Mouse (Mus musculus) heart, embryonic 16.5 days (tissue): ENCODE results near the gene Fbxo8. TPM values are rescaled to one million over a fixed set of nuclear protein-coding genes. Genes with fewer than 3 reads are reported as not detected.

Experiments
- ATAC-seq: fragments of 200-750 bp; cut with Nextera tagmentation; replicated peaks from 2 replicates; pipeline ENCODE4 v1.8.0; 2017; ENCODE audit warnings: moderate number of reproducible peaks; ENCODE audit not compliant: insufficient read depth, low FRiP score; ENCODE audit errors: extremely low read depth
- H3K27ac ChIP-seq: fragments of 300-500 bp; sonication (generic); 2 replicates; pipeline ENCODE4 v1.5.1; 2014; ENCODE audit warnings: mild to moderate bottlenecking, low read length, control low read depth, moderate library complexity
- H3K27me3 ChIP-seq: fragments of 300-500 bp; sonication (generic); 2 replicates; pipeline ENCODE4 v1.6.1; 2014; ENCODE audit warnings: low read length, mixed read lengths; ENCODE audit not compliant: control insufficient read depth, insufficient read depth
- H3K36me3 ChIP-seq: fragments of 300-500 bp; sonication (generic); 2 replicates; pipeline ENCODE4 v1.6.1; 2014; ENCODE audit not compliant: control insufficient read depth, insufficient read depth
- H3K4me1 ChIP-seq: fragments of 300-500 bp; sonication (generic); 2 replicates; pipeline ENCODE4 v1.6.1; 2014; ENCODE audit warnings: low read length, mixed read lengths; ENCODE audit not compliant: control insufficient read depth, insufficient read depth
- H3K4me2 ChIP-seq: fragments of 300-500 bp; sonication (generic); 2 replicates; pipeline ENCODE4 v1.6.1; 2014; ENCODE audit warnings: low read depth, mild to moderate bottlenecking, control low read depth, low read length
- H3K4me3 ChIP-seq: fragments of 300-500 bp; sonication (generic); 2 replicates; pipeline ENCODE4 v1.5.1; 2014; ENCODE audit warnings: mild to moderate bottlenecking, control low read depth, low read length
- H3K9ac ChIP-seq: fragments of 300-500 bp; sonication (generic); 2 replicates; pipeline ENCODE4 v1.6.1; 2014; ENCODE audit warnings: low read length, control low read depth
- H3K9me3 ChIP-seq: fragments of 300-500 bp; sonication (generic); replicated peaks from 2 replicates; pipeline ENCODE4 v1.6.1; 2016; ENCODE audit warnings: low read length; ENCODE audit not compliant: control insufficient read depth
- WGBS: fragments of 180-500 bp; shearing (Covaris S2); extraction: QIAGEN DNeasy Blood & Tissue Kit; methylation state at CpG from one replicate; pipeline ENCODE4 v1.1.7; 2014; 5-methylcytosine and 5-hydroxymethylcytosine counted together
- polyA plus RNA-seq: library from polyadenylated mRNA; unstranded; fragments of >200 nt; fragmentation: Nextera tagmentation; extraction: Ambion mirVana; gene quantifications from 2 replicates; pipeline ENCODE4 v1.2.1, GENCODE M21; 2015

The Fbxo8 gene
- polyA plus RNA-seq, 1 experiment from 2014 or later, result 53.2 TPM

DNA sequence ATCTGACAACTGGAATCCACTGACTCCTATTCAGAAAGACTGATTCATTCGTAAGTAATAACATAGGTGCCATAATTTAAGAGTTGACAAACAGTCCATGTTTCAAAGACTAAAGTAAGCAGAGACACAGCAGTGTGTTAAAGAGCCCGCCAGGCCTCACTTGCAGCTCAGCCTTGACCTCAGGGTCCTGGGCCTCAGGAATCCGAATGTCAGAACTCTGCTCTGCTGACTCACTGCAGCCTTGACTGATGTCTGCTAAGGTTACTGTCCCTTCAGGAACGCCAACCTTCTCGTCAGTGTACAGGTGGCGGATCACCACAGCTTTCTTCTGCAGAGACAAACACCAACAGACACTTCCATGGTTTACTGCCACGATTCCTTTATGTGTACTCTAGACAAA lies 10.2 kb upstream of the Fbxo8 start:
- no peak overlapping the region for H3K27ac ChIP-seq
- H3K9me3 ChIP-seq, result no peaks in the 10 kb centered on the region
- H3K27me3 ChIP-seq, result no peaks in the 10 kb centered on the region
- H3K4me1 ChIP-seq, result no peaks in the 10 kb centered on the region
- peaks cover 31% of the 10 kb centered on the region for H3K36me3 ChIP-seq
- ATAC-seq, result no peak
- 90% methylated on average over 7 of the region's 7 CpGs for WGBS
- H3K4me3 ChIP-seq, result no peak overlapping the region
- H3K4me2 ChIP-seq, result no peak overlapping the region
- H3K9ac ChIP-seq, result no peak overlapping the region

DNA sequence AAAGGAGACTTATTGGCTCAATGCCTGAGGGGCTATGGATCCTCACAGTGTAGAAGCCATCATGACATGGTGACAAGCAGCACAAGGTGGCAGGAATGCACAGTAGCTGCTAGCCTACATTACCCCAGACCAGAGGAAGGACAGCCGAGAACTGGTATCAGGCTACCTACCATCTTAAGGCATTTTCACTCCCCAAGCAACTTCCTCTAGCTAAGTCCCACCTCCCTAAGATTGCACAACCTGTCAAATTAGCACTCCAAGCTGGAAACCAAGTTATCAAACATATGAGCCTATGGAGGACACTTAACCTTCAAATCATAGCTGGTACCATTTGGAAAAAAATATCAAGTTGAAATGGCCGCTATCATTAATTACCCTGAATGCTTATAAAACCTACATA lies 3.0 kb upstream of the Fbxo8 start:
- no peak for ATAC-seq
- Histone ChIP-seq H3K4me3 (no peak overlapping the region), H3K9me3 (no peaks in the 10 kb centered on the region), H3K4me1 (peaks cover 12% of the 10 kb centered on the region), H3K4me2 (no peak overlapping the region), H3K9ac (no peak overlapping the region), H3K36me3 (peaks cover 6% of the 10 kb centered on the region), H3K27ac (no peak overlapping the region), H3K27me3 (no peaks in the 10 kb centered on the region)
- 82% methylated on average over 2 of the region's 2 CpGs for WGBS

DNA sequence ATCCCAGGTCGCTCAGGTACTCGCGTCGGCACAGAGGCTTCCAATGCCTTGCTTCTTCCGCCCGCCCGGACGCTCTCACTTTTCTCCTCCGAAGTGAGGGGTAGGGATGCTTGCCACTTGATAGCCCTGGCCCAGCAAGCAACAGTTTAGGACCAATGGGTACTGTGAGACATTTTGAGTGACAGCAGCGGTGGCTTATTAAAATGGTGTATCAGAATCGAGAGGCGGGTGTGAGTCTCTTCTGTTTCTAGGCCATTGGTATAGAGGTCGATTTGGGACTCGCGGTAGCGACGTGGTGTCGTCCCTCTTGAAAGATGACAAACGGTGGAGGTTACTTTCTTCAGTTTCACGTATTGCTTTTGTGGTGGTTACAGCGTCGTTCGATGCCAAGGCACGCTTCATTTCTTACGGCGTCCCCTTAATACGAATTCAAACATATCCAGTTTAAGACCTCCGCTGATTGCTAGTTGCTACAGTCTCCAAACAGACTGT lies 517 bp downstream of the Fbxo8 start:
- H3K36me3 ChIP-seq, result no peaks in the 10 kb centered on the region
- peak overlapping the region; percentile 88 for H3K27ac ChIP-seq
- no peaks in the 10 kb centered on the region for H3K9me3 ChIP-seq
- H3K4me2 ChIP-seq, result peak overlapping the region; percentile 82
- H3K4me1 ChIP-seq, result peaks cover 17% of the 10 kb centered on the region
- peak overlapping the region; percentile 95 for H3K9ac ChIP-seq
- ATAC-seq, result peak; percentile 98
- peak overlapping the region; percentile 87 for H3K4me3 ChIP-seq
- H3K27me3 ChIP-seq, result no peaks in the 10 kb centered on the region
- under 1% methylated on average over 28 of the region's 28 CpGs for WGBS

DNA sequence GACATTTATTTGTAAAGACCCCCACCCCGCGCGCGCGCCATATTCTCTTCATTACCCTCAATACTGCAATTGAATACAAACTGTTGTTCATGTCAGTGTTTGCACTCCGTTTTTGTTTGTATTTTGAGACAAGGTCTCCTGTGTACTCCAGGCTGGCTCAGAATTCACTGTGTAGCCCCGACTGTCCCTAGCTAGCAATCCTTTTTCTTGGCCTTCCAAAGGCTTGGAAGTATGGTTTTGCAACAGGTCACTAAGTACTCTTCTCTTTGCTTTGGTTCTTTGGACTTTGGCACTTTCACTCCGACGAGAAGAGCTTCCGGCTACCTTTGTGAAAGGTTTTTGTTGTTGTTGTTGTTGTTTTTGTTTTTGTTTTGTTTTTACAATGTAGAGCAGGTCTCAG lies 1.2 kb downstream of the Fbxo8 start:
- 26% methylated on average over 10 of the region's 10 CpGs for WGBS
- Histone ChIP-seq H3K4me3 (peak overlapping the region; percentile 87), H3K4me1 (peaks cover 17% of the 10 kb centered on the region), H3K9me3 (no peaks in the 10 kb centered on the region), H3K27ac (peak overlapping the region; percentile 88), H3K4me2 (peak overlapping the region; percentile 82), H3K36me3 (no peaks in the 10 kb centered on the region), H3K27me3 (no peaks in the 10 kb centered on the region), H3K9ac (peak overlapping the region; percentile 95)
- ATAC-seq, result no peak

DNA sequence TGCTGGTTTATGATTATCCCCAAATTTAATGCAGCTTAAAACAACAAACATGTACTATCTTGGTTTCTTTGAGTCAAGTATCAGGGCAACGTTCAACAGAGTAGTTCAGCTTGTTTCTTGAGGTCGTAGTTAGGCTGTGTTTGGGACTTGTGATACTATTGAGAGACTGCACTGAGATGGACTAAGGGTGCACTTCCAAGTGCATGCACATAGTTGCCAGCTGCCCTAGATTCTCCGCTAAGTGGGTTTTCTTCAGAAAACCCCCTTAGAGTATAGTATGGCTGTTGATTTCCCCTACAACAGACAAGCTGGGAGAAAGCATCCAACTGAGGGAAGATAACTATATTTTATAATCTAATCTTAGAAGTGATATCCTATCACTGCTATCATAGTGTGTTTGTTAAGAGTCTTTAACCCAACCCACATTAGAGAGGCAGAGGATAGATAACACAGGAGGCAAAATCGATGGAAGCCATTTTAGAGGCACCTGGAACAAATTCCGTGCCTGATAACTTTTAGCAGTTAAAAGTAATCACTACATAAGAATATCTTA lies 1.7 kb downstream of the Fbxo8 start:
- ATAC-seq, result no peak
- 39% methylated on average over 5 of the region's 5 CpGs for WGBS

DNA sequence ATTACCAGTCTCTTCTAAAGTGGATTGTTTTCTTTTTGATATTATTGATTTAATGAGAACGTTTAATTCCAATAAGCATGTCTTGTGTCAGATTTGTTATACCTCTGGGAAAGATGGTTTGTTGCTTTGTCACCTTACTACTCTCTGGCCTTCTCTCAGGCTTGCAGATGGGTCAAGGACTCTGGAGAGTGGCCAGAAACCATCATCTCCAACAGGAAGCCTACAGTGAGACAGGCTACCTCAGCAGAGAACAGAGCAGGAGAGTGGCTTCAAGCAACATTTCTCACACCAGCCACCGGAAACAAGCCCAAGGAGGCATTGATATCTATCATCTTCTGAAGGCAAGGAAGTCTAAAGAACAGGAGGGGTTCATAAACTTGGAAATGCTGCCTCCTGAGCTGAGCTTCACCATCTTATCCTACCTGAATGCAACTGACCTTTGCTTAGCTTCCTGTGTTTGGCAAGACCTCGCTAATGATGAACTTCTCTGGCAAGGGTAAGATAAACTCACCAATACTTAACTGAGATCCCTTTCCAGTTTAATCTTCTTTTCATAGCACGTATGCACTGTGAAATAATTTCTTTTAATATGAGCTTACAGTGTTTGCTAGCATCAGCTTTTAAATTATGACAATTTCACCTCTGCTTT lies 13.6 kb downstream of the Fbxo8 start:
- Histone ChIP-seq H3K4me3 (no peak overlapping the region), H3K36me3 (no peaks in the 10 kb centered on the region), H3K4me2 (no peak overlapping the region), H3K4me1 (no peaks in the 10 kb centered on the region), H3K9me3 (no peaks in the 10 kb centered on the region), H3K27ac (no peak overlapping the region), H3K27me3 (no peaks in the 10 kb centered on the region), H3K9ac (no peak overlapping the region)
- WGBS, result 71% methylated on average over 4 of the region's 4 CpGs
- no peak for ATAC-seq

More for the DNA sequence above, 1.7 kb downstream of the Fbxo8 start:
- peaks cover 17% of the 10 kb centered on the region for H3K4me1 ChIP-seq
- no peaks in the 10 kb centered on the region for H3K9me3 ChIP-seq
- H3K27ac ChIP-seq, result no peak overlapping the region
- H3K4me3 ChIP-seq, result no peak overlapping the region
- H3K4me2 ChIP-seq, result peak overlapping the region; percentile 82
- H3K36me3 ChIP-seq, result no peaks in the 10 kb centered on the region
- no peaks in the 10 kb centered on the region for H3K27me3 ChIP-seq
- no peak overlapping the region for H3K9ac ChIP-seq

DNA sequence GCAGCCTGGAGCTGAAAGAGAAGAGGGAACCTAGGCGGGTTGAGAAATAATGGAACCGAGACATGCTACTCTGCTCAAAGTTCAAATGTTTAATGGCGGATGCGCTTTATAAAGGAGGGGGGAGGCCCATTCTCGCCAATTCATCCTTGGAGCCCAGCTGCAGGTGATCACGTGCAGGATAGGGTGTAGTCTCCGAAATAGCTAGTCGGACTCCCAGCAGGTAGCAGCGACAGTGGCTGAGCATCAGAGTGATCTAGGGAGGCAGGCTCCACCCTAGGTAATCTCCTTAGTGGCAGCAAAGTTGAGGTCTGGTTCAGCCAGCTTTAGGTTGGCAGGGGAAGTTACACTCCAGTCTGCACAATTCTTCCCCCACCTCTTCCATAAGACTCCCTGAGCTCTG lies 16.0 kb downstream of the Fbxo8 start:
- WGBS, result 94% methylated on average over 9 of the region's 9 CpGs
- no peak overlapping the region for H3K9ac ChIP-seq
- H3K4me2 ChIP-seq, result no peak overlapping the region
- H3K4me1 ChIP-seq, result no peaks in the 10 kb centered on the region
- no peak for ATAC-seq
- no peaks in the 10 kb centered on the region for H3K9me3 ChIP-seq
- H3K36me3 ChIP-seq, result no peaks in the 10 kb centered on the region
- H3K27me3 ChIP-seq, result no peaks in the 10 kb centered on the region
- H3K27ac ChIP-seq, result no peak overlapping the region
- H3K4me3 ChIP-seq, result no peak overlapping the region

DNA sequence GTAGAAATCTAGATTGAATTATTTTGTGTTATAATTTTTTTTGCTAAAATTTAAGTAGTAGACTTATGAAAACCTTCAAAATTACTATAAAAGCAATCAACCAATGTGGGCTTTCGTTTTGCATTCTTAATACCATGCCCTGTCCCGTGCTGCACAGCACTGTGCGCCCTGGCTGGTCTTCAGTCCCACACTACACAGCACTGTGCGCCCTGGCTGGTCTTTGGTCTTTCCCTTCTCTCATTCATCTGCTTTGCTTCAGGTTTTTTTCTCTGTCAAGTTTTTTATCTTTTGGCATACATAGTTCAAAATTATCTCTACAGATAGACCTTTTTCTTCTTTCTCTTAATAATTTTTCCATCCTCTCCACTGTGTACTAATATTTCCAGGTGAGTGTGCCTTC lies 30.0 kb downstream of the Fbxo8 start:
- no peaks in the 10 kb centered on the region for H3K27me3 ChIP-seq
- ATAC-seq, result no peak
- H3K9me3 ChIP-seq, result no peaks in the 10 kb centered on the region
- 82% methylated on average over 4 of the region's 4 CpGs for WGBS
- no peaks in the 10 kb centered on the region for H3K4me1 ChIP-seq
- H3K4me2 ChIP-seq, result no peak overlapping the region
- H3K4me3 ChIP-seq, result no peak overlapping the region
- no peaks in the 10 kb centered on the region for H3K36me3 ChIP-seq
- H3K9ac ChIP-seq, result no peak overlapping the region
- no peak overlapping the region for H3K27ac ChIP-seq

DNA sequence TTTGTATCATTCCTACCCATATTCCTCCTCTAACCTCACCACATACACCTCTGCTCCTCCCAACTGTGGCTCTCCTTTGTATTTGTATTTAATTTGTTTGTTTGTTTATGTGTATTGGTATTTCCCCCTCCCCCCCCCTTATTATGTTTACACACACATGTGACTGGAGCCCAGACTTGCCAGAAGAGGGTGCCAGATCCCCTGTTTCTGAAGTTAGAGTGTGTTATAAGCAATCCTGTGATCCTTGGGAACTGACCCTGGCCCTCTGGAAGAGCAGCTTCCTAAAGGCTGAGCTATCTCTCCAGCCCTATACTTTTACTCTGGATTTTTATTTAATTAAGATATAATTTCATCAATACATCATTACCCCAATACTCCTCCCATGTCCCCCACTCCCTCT lies 32.0 kb downstream of the Fbxo8 start:
- H3K36me3 ChIP-seq, result no peaks in the 10 kb centered on the region
- H3K4me1 ChIP-seq, result 0 out of 2 replicates have a peak, but pooled peaks cover 2% of the 10 kb centered on the region
- ATAC-seq, result no peak
- no peak overlapping the region for H3K27ac ChIP-seq
- H3K4me2 ChIP-seq, result no peak overlapping the region
- H3K27me3 ChIP-seq, result no peaks in the 10 kb centered on the region
- no peak overlapping the region for H3K9ac ChIP-seq
- H3K9me3 ChIP-seq, result no peaks in the 10 kb centered on the region
- no peak overlapping the region for H3K4me3 ChIP-seq
